Mouse (Mus musculus) spleen, adult 2 months (tissue): Measurements from ENCODE around the gene Elfn1. TPM values are rescaled to one million over a fixed set of nuclear protein-coding genes. Genes with fewer than 3 reads are reported as not detected.

ENCODE experiments used
- DNase-seq, 2 experiments: peaks; one replicate each; pipeline versions ENCODE4 v3.0.0 to v3.0.0-alpha.2; 2012 to 2021; ENCODE audit warnings: low spot score in 2 of 2, low read depth in 1 of 2
- H3K27ac ChIP-seq: fragments of 200-500 bp; 2 replicates; pipeline ENCODE4 v1.5.1; 2012; ENCODE audit warnings: low read length, inconsistent platforms; ENCODE audit not compliant: insufficient read depth
- H3K27me3 ChIP-seq: fragments of 200-500 bp; 2 replicates; pipeline ENCODE4 v1.6.1; 2012; ENCODE audit warnings: mild to moderate bottlenecking, moderate library complexity, low read length, inconsistent platforms; ENCODE audit not compliant: control insufficient read depth, insufficient read depth
- H3K36me3 ChIP-seq: fragments of 200-500 bp; 2 replicates; pipeline ENCODE4 v1.6.1; 2012; ENCODE audit warnings: mild to moderate bottlenecking, low read length, inconsistent platforms; ENCODE audit not compliant: control insufficient read depth, insufficient read depth
- H3K4me1 ChIP-seq: fragments of 200-500 bp; 2 replicates; pipeline ENCODE4 v1.6.1; 2011; ENCODE audit warnings: inconsistent platforms; ENCODE audit not compliant: control insufficient read depth, insufficient read depth, insufficient read length
- H3K4me3 ChIP-seq: fragments of 200-500 bp; 2 replicates; pipeline ENCODE4 v1.5.1; 2011; ENCODE audit warnings: mild to moderate bottlenecking, inconsistent platforms; ENCODE audit not compliant: insufficient read depth, insufficient read length; ENCODE audit errors: extremely low read depth
- CTCF ChIP-seq: fragments of 200-500 bp; IDR thresholded peaks from 2 replicates; pipeline ENCODE4 v1.5.1; 2011; ENCODE audit warnings: mild to moderate bottlenecking, inconsistent platforms; ENCODE audit not compliant: insufficient read depth, insufficient read length, insufficient replicate concordance; ENCODE audit errors: extremely low read depth
- POLR2A ChIP-seq: fragments of 200-500 bp; IDR thresholded peaks from 2 replicates; pipeline ENCODE4 v1.6.1; 2011; ENCODE audit warnings: low read depth, low read length, inconsistent platforms
- WGBS: fragments of 180-500 bp; shearing (Covaris S2); methylation state at CpG from one replicate; pipeline ENCODE4 v1.1.7; 2018; 5-methylcytosine and 5-hydroxymethylcytosine counted together
- polyA plus RNA-seq: library from polyadenylated mRNA; depleted of rRNA; stranded (reverse); fragments of >200 nt; gene quantifications from 2 replicates; pipeline ENCODE4 v1.2.3, GENCODE M21; 2012; rRNA removed

Elfn1 gene
- polyA plus RNA-seq, 1 experiment = 0.40 TPM

- H3K27ac ChIP-seq = no peak overlapping the region
- 95% methylated on average over 5 of the region's 5 CpGs for WGBS
- H3K36me3 ChIP-seq = no peaks in the 10 kb centered on the region
- no peak for TF ChIP-seq POLR2A
- no peak overlapping the region for H3K4me3 ChIP-seq
- H3K4me1 ChIP-seq = no peaks in the 10 kb centered on the region
- no peak for DNase-seq
- H3K27me3 ChIP-seq = no peaks in the 10 kb centered on the region
Observed at GRCm38 (mm10) chr5:140013652-140014051, 105.9 kb downstream of the Elfn1 start.

- H3K36me3 ChIP-seq = no peaks in the 10 kb centered on the region
- no peaks in the 10 kb centered on the region for H3K4me1 ChIP-seq
- TF ChIP-seq POLR2A = no peak
- TF ChIP-seq CTCF = no peak
- WGBS = 97% methylated on average over 1 of the region's 1 CpGs
- DNase-seq = no peak
- no peak overlapping the region for H3K4me3 ChIP-seq
- no peaks in the 10 kb centered on the region for H3K27me3 ChIP-seq
- no peak overlapping the region for H3K27ac ChIP-seq
Observed at GRCm38 (mm10) chr5:140016896-140017295, 109.2 kb downstream of the Elfn1 start.

GRCm38 (mm10) chr5:140018780-140019179, 111.0 kb downstream of the Elfn1 start:
- WGBS = 95% methylated on average over 7 of the region's 7 CpGs

GRCm38 (mm10) chr5:140019616-140020015, 111.9 kb downstream of the Elfn1 start:
- Histone ChIP-seq H3K27ac (no peak overlapping the region), H3K4me1 (no peaks in the 10 kb centered on the region), H3K27me3 (no peaks in the 10 kb centered on the region), H3K4me3 (no peak overlapping the region), H3K36me3 (no peaks in the 10 kb centered on the region)
- TF ChIP-seq POLR2A = no peak
- no peak for TF ChIP-seq CTCF
- 100% methylated on average over 1 of the region's 1 CpGs for WGBS
- DNase-seq = no peak

More at GRCm38 (mm10) chr5:140018780-140019179, 111.0 kb downstream of the Elfn1 start:
- no peak overlapping the region for H3K27ac ChIP-seq
- H3K4me1 ChIP-seq = no peaks in the 10 kb centered on the region
- TF ChIP-seq POLR2A = no peak
- TF ChIP-seq CTCF = no peak
- no peaks in the 10 kb centered on the region for H3K36me3 ChIP-seq
- H3K4me3 ChIP-seq = no peak overlapping the region
- DNase-seq = no peak
- H3K27me3 ChIP-seq = no peaks in the 10 kb centered on the region

GRCm38 (mm10) chr5:140021755-140022154, 114.0 kb downstream of the Elfn1 start:
- H3K4me1 ChIP-seq = no peaks in the 10 kb centered on the region
- no peaks in the 10 kb centered on the region for H3K27me3 ChIP-seq
- 85% methylated on average over 10 of the region's 10 CpGs for WGBS
- H3K27ac ChIP-seq = no peak overlapping the region
- no peak for TF ChIP-seq POLR2A
- no peak for TF ChIP-seq CTCF
- H3K4me3 ChIP-seq = no peak overlapping the region
- H3K36me3 ChIP-seq = no peaks in the 10 kb centered on the region
- DNase-seq = no peak

GRCm38 (mm10) chr5:140022861-140023260, 115.1 kb downstream of the Elfn1 start:
- TF ChIP-seq CTCF = no peak
- no peak for TF ChIP-seq POLR2A
- Histone ChIP-seq H3K27ac (no peak overlapping the region), H3K4me3 (no peak overlapping the region), H3K27me3 (no peaks in the 10 kb centered on the region), H3K4me1 (no peaks in the 10 kb centered on the region), H3K36me3 (no peaks in the 10 kb centered on the region)
- 92% methylated on average over 6 of the region's 6 CpGs for WGBS
- no peak for DNase-seq

- Histone ChIP-seq H3K27me3 (no peaks in the 10 kb centered on the region), H3K27ac (no peak overlapping the region), H3K4me3 (no peak overlapping the region), H3K4me1 (no peaks in the 10 kb centered on the region), H3K36me3 (no peaks in the 10 kb centered on the region)
- TF ChIP-seq POLR2A = no peak
- no peak for TF ChIP-seq CTCF
- 74% methylated on average over 3 of the region's 3 CpGs for WGBS
- no peak for DNase-seq
Observed at GRCm38 (mm10) chr5:140023941-140024500, 116.3 kb downstream of the Elfn1 start.

Other genes with a start within 250 kb of the Elfn1 start
- gene Micall2, start 171.6 kb upstream of the Elfn1 start, polyA plus RNA-seq = 7.0 and 7.6 TPM in 2 replicates
- gene Ints1, start 132.3 kb upstream of the Elfn1 start, polyA plus RNA-seq = 72.1 and 85.4 TPM in 2 replicates
- 26.8 and 29.7 TPM in 2 replicates for gene Mafk, start 116.4 kb upstream of the Elfn1 start, polyA plus RNA-seq
- 3.1 and 3.3 TPM in 2 replicates for gene Tmem184a, start 88.0 kb upstream of the Elfn1 start, polyA plus RNA-seq
- not detected in 2 replicates for gene Gm26938, start 81.5 kb upstream of the Elfn1 start, polyA plus RNA-seq
- 15.5 and 23.9 TPM in 2 replicates for gene Psmg3, start 81.1 kb upstream of the Elfn1 start, polyA plus RNA-seq